Mouse (Mus musculus): Measurements from ENCODE around the gene Dgki.
A peak's percentile ranks its signal among the peaks of the same experiment; 100 is the strongest.

The Dgki gene

GRCm38 (mm10) chr6:37242100-37242768 is 57.8 kb downstream of the Dgki start:
- DNase-seq (ENCODE audit: low read depth, low spot score): no peak

DNA sequence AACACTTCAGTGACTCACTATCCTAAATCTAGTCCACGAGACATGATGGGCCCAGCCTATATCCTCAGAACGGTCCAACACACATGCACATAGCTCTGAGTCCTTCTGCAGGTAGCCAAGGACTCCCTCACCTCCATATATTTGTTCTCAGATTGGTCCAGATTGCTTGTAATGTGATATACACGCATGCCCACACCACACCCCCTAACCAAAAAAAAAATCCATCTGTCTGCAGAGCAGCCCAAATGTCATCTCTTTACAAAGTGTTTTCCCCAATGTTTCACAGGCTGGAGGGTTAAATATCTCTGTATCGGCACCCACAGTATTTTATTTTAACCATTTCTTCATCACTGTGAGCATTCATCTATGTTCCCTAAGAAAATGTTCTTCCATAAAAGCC is 58.5 kb downstream of the Dgki start:
- DNase-seq (ENCODE audit: low read depth, low spot score): no peak

DNA sequence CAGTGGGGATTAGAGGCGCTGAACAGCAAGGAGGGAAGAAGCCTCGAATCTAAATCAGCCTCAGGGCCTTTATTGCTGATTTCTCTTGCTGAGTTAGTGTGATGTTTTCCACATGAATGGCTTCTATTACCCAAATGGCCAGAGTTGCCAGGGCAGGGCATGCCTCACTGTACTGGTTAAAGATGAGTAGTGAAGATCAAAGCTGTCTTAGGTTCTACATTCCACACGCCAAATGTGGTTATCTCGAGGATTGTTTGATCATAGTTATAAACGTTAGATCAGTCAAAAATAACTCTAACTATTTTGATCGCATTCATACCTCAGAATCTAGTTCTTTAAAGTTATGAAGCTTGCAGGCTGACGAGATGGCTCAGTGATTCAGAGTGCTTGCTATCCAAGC is 59.8 kb downstream of the Dgki start:
- no peak for DNase-seq (ENCODE audit: low read depth, low spot score)

GRCm38 (mm10) chr6:37236893-37237292 is 63.1 kb downstream of the Dgki start:
- no peak for DNase-seq (ENCODE audit: low read depth, low spot score)

- no peak for DNase-seq (ENCODE audit: low read depth, low spot score)
These were observed 68.8 kb downstream of the Dgki start for GRCm38 (mm10) chr6:37231148-37231547.

- DNase-seq (ENCODE audit: low read depth, low spot score): no peak
These were observed 77.0 kb downstream of the Dgki start for GRCm38 (mm10) chr6:37222947-37223510.

DNA sequence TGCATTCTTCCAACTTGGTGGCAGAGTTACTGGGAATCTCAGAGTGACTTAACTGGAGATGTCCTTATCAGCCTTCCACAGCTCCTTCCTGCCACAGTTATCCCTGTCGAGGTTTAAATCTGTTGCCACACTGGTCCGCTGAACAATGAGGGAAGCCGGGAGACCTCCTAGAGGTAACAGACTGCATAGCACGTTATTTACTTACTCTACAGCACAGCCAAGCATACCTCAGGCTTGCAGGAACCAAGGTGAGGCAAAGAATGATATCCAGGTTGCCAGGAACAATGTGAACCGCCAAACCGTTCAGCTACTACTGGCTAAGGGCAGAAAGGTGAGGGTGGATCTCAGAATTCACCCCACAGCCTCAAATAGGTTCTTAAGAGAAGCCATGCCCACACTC is 78.0 kb downstream of the Dgki start:
- peak; percentile 72 for DNase-seq (ENCODE audit: low read depth, low spot score)

- DNase-seq (ENCODE audit: low read depth, low spot score): no peak
These were observed 80.9 kb downstream of the Dgki start for GRCm38 (mm10) chr6:37219110-37219509.

GRCm38 (mm10) chr6:37216342-37216763 is 83.6 kb downstream of the Dgki start:
- peak; percentile 29 for DNase-seq (ENCODE audit: low read depth, low spot score)

- no peak for DNase-seq (ENCODE audit: low read depth, low spot score)
These were observed 84.3 kb downstream of the Dgki start for GRCm38 (mm10) chr6:37215655-37216054.

GRCm38 (mm10) chr6:37212930-37213329 is 87.1 kb downstream of the Dgki start:
- DNase-seq (ENCODE audit: low read depth, low spot score): peak; percentile 73

DNA sequence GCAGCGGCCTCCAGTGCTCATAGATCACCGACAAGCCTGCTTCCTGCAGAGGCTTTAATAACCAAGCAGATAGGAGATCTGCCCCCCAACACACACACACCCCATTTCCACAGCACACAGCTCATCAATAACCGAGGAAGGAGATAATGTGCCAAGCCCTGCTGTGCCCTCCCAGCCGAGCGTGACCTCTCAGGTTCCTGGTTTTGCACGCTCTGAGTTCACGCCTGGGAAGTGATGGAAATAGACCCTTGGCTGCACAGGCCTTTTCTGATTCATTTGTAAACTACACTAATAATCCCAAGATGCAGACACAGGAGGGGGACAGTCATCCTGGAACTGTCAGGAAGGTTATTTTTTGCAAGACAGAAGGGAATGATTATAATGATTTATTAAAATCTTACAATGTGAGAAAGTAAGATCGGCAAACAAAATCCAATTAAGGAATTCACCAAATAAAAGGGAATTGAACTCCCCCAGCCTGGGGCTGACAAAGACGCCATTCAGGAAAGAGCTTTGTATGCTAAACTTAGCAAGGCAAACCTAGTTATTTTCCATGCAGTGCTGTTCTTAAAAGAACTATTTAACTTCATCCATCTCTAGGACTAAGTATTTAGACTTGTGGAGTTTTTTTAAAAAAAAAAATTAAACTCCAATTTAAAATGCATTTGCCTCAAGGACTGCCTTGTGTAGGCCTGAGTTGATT is 88.3 kb downstream of the Dgki start:
- no peak for DNase-seq (ENCODE audit: low read depth, low spot score)

DNA sequence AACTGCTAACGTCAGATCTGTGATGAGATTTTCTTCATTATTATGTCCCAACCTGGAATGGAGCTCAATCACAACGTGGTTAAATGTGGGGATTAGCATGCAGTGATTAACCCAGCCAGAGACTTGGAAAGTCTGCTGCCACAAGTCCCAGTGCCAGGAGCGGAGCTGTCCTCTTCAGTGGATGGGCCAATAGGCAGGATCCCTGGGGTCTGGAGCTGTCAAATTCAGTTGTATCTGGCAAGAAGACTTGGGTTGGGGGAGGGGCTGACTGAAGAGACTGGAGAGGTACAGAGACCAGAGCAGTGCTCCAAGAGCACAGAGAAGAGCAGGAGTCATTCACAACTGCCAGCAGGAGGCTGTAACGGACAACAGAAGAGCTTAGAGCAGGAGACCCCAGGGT is 97.1 kb downstream of the Dgki start:
- no peak for DNase-seq (ENCODE audit: low read depth, low spot score)

- no peak for DNase-seq (ENCODE audit: low read depth, low spot score)
These were observed 99.1 kb downstream of the Dgki start for GRCm38 (mm10) chr6:37200840-37201239.

DNA sequence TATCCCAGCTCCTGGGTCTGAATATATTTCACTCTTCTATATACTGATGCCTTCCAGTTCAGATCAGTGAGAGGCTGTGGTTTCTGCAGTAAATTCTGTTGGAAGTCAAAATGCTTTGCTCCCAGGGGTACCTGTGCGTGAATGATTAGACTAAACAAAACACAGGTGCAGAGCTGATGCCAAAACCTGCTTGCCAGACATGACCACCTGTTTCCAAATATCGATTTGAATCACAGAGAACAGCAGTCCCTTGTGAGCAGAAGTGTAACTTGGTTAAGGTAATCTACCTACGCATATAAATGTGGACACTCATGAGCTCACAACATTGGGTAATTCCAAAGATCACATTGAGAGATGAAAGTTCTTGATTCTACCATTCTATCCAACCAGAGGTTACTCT is 100.5 kb downstream of the Dgki start:
- no peak for DNase-seq (ENCODE audit: low read depth, low spot score)

DNA sequence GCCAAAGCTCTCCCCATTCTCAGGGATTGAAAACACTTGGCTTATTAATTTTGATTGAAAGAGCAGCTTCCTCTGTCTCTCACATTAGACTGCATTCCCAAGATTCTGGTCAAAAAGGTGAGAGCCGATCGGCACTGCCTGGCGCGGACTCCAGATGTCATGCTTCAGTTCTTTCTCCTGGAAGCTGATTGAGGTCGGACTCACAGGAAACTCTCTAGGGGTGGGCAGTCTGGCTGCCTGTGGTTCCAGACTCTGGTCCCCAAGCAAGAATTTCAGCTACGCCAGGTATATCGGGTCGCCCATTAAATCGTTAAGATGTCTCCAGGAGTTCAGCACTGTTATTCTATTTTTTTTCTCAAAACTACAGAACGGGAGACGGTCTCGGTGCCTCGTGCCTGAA is 102.2 kb downstream of the Dgki start:
- no peak for DNase-seq (ENCODE audit: low read depth, low spot score)

DNA sequence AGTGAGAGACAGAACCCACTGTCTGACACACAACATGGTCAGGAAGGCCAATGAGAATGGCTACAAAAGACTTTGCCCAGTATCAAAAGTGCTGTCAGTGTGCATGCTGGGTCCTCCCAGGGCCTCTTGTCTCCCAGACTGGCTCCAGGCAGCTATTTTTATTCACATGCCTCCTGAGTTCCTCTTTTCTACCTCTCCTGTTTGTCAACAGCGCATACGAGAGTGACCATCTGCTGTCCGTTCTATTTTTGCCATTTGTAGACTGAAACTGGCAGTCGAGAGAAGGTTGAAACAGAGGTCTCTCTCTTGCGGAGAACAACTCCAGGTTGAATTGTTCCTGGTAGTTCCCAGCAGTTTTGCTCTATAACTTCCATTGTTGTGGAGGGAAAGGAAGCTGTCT is 103.1 kb downstream of the Dgki start:
- no peak for DNase-seq (ENCODE audit: low read depth, low spot score)

GRCm38 (mm10) chr6:37195766-37196165 is 104.2 kb downstream of the Dgki start:
- no peak for DNase-seq (ENCODE audit: low read depth, low spot score)

- DNase-seq (ENCODE audit: low read depth, low spot score): no peak
These were observed 118.0 kb downstream of the Dgki start for GRCm38 (mm10) chr6:37181961-37182360.

DNA sequence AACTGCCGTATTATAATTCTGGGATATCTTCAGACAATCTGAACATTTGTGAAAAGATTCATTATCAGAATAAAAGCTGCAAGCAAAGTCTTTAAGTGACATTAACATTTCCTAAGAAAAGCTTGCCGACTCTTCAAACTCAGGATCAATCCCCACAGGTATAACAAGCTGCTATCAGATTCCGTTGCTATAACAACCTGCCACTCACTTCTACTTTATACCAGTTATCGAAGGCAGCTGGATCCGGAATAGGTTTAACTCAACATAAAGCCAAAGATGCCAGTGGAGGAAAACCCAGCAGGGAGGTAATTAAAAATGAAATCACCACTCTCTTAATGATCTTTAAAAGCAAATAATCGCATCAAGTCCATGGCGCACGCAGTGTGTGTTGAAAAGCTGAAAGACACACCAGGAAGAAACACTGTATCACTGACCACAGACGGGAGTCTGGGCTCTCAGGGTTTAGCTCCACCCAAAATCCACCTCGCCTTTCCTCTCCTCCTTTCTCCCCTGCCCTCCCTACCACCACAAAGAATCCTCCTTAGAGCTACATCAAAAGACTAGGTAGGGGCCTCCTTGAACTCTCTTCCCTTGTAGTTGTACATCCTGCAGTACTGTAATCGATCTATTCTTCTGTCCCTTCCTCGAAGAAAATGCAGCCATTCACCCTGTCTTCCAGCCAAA is 128.7 kb downstream of the Dgki start:
- DNase-seq (ENCODE audit: low read depth, low spot score): no peak

- DNase-seq (ENCODE audit: low read depth, low spot score): no peak
These were observed 141.1 kb downstream of the Dgki start for GRCm38 (mm10) chr6:37158880-37159279.

DNA sequence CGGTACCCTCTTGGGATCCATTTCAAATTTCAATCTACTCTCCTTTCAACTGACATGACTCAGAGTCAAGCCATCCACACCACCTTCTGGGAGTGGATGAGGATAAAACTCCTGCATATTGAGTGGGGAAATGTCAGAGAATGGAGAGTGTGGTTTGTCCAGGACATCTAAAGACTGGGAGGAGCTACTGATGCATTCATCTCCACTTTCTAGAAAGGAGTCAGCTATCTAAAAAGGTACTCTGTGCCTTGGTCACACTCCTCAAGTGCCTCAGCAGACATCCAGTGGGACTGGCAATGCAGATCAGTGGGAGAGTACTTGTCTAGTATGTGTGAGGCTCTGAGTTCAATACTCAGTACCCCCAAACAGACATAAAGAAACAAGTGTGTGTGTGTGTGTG is 145.9 kb downstream of the Dgki start:
- peak; percentile 49 for DNase-seq (ENCODE audit: low read depth, low spot score)

GRCm38 (mm10) chr6:37150483-37150882 is 149.5 kb downstream of the Dgki start:
- no peak for DNase-seq (ENCODE audit: low read depth, low spot score)
